Mouse (Mus musculus): ENCODE measurements around the gene Itfg2. TPM values are rescaled to one million over a fixed set of nuclear protein-coding genes. Genes with fewer than 3 reads are reported as not detected.

The Itfg2 gene
- polyA plus RNA-seq, 1 experiment from 2014 or later = 41.7 TPM

DNA sequence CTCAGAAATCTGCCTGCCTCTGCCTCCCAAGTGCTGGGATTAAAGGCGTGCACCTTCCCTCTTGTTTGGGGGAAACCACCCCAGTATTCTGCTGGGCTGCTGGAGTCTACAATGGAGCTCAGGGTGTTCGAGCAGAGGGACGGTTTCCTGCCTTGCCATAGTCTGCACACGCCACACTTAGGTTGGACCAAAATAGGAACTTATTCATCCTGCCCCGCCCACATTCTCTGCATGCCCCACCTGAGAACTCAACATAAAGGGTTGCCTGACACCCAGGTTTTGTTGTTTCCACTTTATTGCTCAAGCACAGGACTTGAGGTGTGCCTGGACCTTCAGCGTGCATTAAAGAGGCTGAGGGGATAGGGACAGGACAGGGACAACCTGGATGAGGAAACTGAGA lies 5.1 kb upstream of the Itfg2 start:
- H3K27ac ChIP-seq = no peak overlapping the region
- WGBS = 96% methylated on average over 6 of the region's 6 CpGs
- no peak overlapping the region for H3K4me2 ChIP-seq
- ATAC-seq (ENCODE audit: low FRiP score) = no peak
- no peak overlapping the region for H3K9ac ChIP-seq
- no peaks in the 10 kb centered on the region for H3K27me3 ChIP-seq
- H3K4me3 ChIP-seq = no peak overlapping the region
- H3K36me3 ChIP-seq = peaks cover 73% of the 10 kb centered on the region
- peaks cover 11% of the 10 kb centered on the region; the same call in 1 of the 2 replicates for H3K4me1 ChIP-seq (replicated peaks)
- no peaks in the 10 kb centered on the region for H3K9me3 ChIP-seq

- 97% methylated on average over 2 of the region's 2 CpGs for WGBS
- Histone ChIP-seq H3K27ac (no peak overlapping the region), H3K4me2 (no peak overlapping the region), H3K9ac (no peak overlapping the region), H3K27me3 (no peaks in the 10 kb centered on the region), H3K36me3 (peaks cover 68% of the 10 kb centered on the region), H3K4me3 (no peak overlapping the region), H3K4me1 (replicated peaks) (peaks cover 11% of the 10 kb centered on the region; the same call in 1 of the 2 replicates), H3K9me3 (no peaks in the 10 kb centered on the region)
- no peak for ATAC-seq (ENCODE audit: low FRiP score)
These were observed 4.6 kb upstream of the Itfg2 start for GRCm38 (mm10) chr6:128429300-128429699.

GRCm38 (mm10) chr6:128427571-128427970 lies 2.8 kb upstream of the Itfg2 start:
- Histone ChIP-seq H3K36me3 (peaks cover 50% of the 10 kb centered on the region), H3K9ac (no peak overlapping the region), H3K4me3 (no peak overlapping the region), H3K4me2 (no peak overlapping the region), H3K9me3 (no peaks in the 10 kb centered on the region), H3K27me3 (no peaks in the 10 kb centered on the region), H3K4me1 (replicated peaks) (peaks cover 12% of the 10 kb centered on the region), H3K27ac (no peak overlapping the region)
- 96% methylated on average over 5 of the region's 5 CpGs for WGBS
- no peak for ATAC-seq (ENCODE audit: low FRiP score)

GRCm38 (mm10) chr6:128425046-128425445 lies 315 bp upstream of the Itfg2 start:
- Histone ChIP-seq H3K4me1 (replicated peaks) (peaks cover 9% of the 10 kb centered on the region), H3K36me3 (peaks cover 25% of the 10 kb centered on the region), H3K9me3 (no peaks in the 10 kb centered on the region), H3K9ac (peak overlapping the region; percentile 74), H3K4me3 (peak overlapping the region; percentile 55), H3K27ac (peak overlapping the region; percentile 97), H3K27me3 (no peaks in the 10 kb centered on the region), H3K4me2 (peak overlapping the region; percentile 69)
- no peak for ATAC-seq (ENCODE audit: low FRiP score)
- 24% methylated on average over 9 of the region's 9 CpGs for WGBS

DNA sequence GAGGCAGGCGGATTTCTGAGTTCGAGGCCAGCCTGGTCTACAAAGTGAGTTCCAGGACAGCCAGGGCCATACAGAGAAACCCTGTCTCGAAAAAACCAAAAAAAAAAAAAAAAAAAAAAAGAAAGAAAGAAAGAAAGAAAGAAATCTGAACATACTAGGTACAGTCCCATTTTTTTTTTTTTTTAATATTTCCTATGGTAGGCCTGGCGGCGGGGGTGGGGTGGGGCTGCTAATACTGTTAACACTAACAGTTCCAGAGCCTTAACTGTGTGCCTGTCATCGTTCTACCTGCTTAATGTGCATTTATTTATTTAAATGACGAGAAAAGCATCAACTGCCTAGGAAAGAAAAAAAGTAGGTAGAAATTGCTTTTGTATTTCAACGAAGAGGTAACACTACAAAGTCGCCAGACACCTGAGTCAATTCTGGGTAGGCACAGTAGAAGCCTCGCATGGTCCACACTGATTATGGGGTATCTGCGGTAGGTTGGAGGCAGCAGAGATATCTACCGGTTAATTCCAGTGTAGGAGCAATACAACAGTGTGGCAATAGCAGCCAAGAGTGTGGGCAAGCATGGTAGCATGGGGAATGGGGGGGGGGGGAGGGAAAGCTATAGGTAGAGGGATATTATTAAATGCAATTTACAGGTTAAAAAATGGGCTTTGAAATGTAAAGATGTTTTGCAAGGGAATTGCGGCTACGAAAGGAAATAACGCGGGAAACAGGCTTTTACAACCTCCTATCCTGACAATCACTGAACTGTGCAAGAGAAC lies 1.0 kb downstream of the Itfg2 start:
- Histone ChIP-seq H3K9me3 (no peaks in the 10 kb centered on the region), H3K36me3 (peaks cover 18% of the 10 kb centered on the region)
- WGBS = 53% methylated on average over 16 of the region's 16 CpGs

DNA sequence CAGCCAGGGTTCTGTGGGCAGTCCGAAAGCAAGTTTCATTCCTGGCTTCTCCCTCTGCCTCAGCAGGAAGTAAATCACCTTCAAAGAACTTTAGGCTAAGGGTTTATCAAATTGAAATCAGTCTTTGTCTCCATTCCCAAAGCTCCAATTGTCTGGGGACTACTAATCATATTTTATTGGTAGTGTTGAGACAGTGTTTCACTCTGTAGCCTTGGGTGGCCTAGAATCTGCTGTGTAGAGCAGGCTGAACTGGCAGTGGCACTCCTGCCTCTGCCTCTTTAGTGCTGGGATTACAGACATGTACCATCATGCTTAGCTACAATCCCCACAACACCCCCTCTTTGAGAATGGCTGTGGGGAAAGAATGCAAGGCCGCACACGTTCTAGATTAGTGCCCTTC lies 3.3 kb downstream of the Itfg2 start:
- Histone ChIP-seq H3K36me3 (peaks cover 7% of the 10 kb centered on the region; the same call in 1 of the 2 replicates), H3K4me2 (no peak overlapping the region), H3K4me3 (no peak overlapping the region), H3K9ac (no peak overlapping the region), H3K9me3 (no peaks in the 10 kb centered on the region), H3K27me3 (no peaks in the 10 kb centered on the region), H3K4me1 (replicated peaks) (peaks cover 9% of the 10 kb centered on the region), H3K27ac (no peak overlapping the region)
- ATAC-seq (ENCODE audit: low FRiP score) = no peak
- 93% methylated on average over 3 of the region's 3 CpGs for WGBS

More for the DNA sequence above, 1.0 kb downstream of the Itfg2 start:
- Histone ChIP-seq H3K4me2 (peak overlapping the region; percentile 69), H3K4me1 (replicated peaks) (peaks cover 9% of the 10 kb centered on the region), H3K27ac (peak overlapping the region; percentile 97), H3K9ac (peak overlapping the region; percentile 74), H3K4me3 (peak overlapping the region; percentile 55), H3K27me3 (no peaks in the 10 kb centered on the region)
- peak; percentile 52 for ATAC-seq (ENCODE audit: low FRiP score)

- Histone ChIP-seq H3K4me2 (no peak overlapping the region), H3K36me3 (peaks cover 8% of the 10 kb centered on the region; the same call in 1 of the 2 replicates), H3K27me3 (no peaks in the 10 kb centered on the region), H3K9ac (no peak overlapping the region), H3K4me3 (no peak overlapping the region), H3K27ac (no peak overlapping the region), H3K9me3 (no peaks in the 10 kb centered on the region), H3K4me1 (replicated peaks) (peaks cover 9% of the 10 kb centered on the region)
- WGBS = 96% methylated on average over 2 of the region's 2 CpGs
- ATAC-seq (ENCODE audit: low FRiP score) = no peak
These were observed 3.7 kb downstream of the Itfg2 start for GRCm38 (mm10) chr6:128421036-128421435.

GRCm38 (mm10) chr6:128418076-128418475 lies 6.7 kb downstream of the Itfg2 start:
- H3K27me3 ChIP-seq = no peaks in the 10 kb centered on the region
- no peak overlapping the region for H3K27ac ChIP-seq
- no peak for ATAC-seq (ENCODE audit: low FRiP score)
- no peak overlapping the region for H3K4me2 ChIP-seq
- 95% methylated on average over 1 of the region's 1 CpGs for WGBS
- H3K4me1 ChIP-seq (replicated peaks) = peaks cover 3% of the 10 kb centered on the region; the same call in 1 of the 2 replicates
- H3K4me3 ChIP-seq = no peak overlapping the region
- H3K9me3 ChIP-seq = no peaks in the 10 kb centered on the region
- H3K36me3 ChIP-seq = peaks cover 31% of the 10 kb centered on the region
- no peak overlapping the region; the same call in 1 of the 2 replicates for H3K9ac ChIP-seq

- Histone ChIP-seq H3K4me3 (no peak overlapping the region), H3K9me3 (no peaks in the 10 kb centered on the region), H3K9ac (no peak overlapping the region), H3K36me3 (peaks cover 49% of the 10 kb centered on the region), H3K27ac (no peak overlapping the region), H3K4me1 (replicated peaks) (no peaks in the 10 kb centered on the region), H3K4me2 (no peak overlapping the region), H3K27me3 (no peaks in the 10 kb centered on the region)
- ATAC-seq (ENCODE audit: low FRiP score) = no peak
- 92% methylated on average over 5 of the region's 5 CpGs for WGBS
These were observed 8.6 kb downstream of the Itfg2 start for GRCm38 (mm10) chr6:128416169-128416568.

GRCm38 (mm10) chr6:128411115-128411514 lies 13.6 kb downstream of the Itfg2 start:
- Histone ChIP-seq H3K27ac (no peak overlapping the region), H3K9me3 (no peaks in the 10 kb centered on the region), H3K4me3 (no peak overlapping the region), H3K9ac (no peak overlapping the region), H3K4me2 (no peak overlapping the region), H3K4me1 (replicated peaks) (no peaks in the 10 kb centered on the region), H3K27me3 (no peaks in the 10 kb centered on the region), H3K36me3 (peaks cover 89% of the 10 kb centered on the region)
- 26% methylated on average over 3 of the region's 3 CpGs for WGBS
- ATAC-seq (ENCODE audit: low FRiP score) = peak; percentile 47; the same call in 1 of the 2 replicates

DNA sequence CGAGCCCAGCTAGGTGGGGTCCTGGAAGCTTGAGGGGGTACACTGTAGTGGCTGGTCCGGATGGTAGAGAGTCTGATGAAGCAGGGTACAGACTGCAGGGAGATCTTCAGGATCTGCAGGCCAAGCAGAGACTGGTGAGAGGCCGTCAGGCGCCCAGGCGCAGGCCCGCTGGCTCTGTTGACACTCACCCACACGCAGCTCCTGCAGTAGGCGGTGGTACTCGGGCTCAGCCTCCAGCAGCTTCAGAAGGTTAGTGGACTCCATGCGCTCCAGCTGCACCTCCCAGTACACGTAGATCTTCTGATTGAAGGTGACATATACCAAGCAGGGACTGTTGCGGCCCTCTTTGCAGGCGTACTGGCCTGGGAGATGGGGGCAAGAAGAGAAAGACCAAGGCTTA lies 14.4 kb downstream of the Itfg2 start:
- no peak for ATAC-seq (ENCODE audit: low FRiP score)
- Histone ChIP-seq H3K4me3 (no peak overlapping the region), H3K4me1 (replicated peaks) (no peaks in the 10 kb centered on the region), H3K4me2 (no peak overlapping the region), H3K36me3 (peaks cover 87% of the 10 kb centered on the region), H3K27ac (no peak overlapping the region), H3K9me3 (no peaks in the 10 kb centered on the region), H3K9ac (no peak overlapping the region), H3K27me3 (no peaks in the 10 kb centered on the region)
- 96% methylated on average over 13 of the region's 13 CpGs for WGBS

DNA sequence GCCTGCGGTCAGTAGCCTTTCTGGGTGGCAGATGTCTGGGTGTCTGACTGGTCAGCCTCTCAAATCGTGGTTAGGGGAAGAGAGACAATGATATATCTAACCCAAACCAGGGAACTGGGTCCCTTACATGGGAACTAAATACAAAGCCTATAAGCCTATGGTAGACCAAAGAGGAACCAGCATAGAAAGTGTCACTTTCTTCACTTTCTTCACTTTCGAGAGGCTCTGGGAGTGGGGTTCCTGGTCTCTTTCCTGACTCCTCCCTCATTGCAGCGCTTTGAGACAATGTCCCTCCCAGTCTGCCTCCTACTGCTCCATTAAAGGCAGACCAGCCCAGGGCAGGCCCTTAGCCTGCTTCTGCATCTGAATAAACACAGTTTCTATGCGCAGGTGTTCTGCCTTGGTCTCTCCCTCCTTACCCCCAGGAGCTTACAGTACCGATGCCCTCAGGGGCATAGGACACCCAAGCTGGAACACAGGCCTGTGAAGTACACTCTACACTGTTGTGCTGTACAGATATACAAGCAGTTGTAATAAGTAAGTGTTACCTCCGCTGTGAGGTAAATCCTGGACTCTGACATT lies 16.1 kb downstream of the Itfg2 start:
- WGBS = 87% methylated on average over 7 of the region's 7 CpGs
- Histone ChIP-seq H3K4me1 (replicated peaks) (no peaks in the 10 kb centered on the region), H3K4me2 (no peak overlapping the region), H3K9ac (no peak overlapping the region), H3K9me3 (no peaks in the 10 kb centered on the region), H3K36me3 (peaks cover 77% of the 10 kb centered on the region), H3K27ac (no peak overlapping the region), H3K4me3 (no peak overlapping the region), H3K27me3 (no peaks in the 10 kb centered on the region)
- no peak for ATAC-seq (ENCODE audit: low FRiP score)
